Mouse (Mus musculus) ES-Bruce4 (cell line): Measurements from ENCODE around the gene Dynlt1f.
"Not testable (repeated sequence)": the region's sequence is repeated elsewhere in the genome, so short reads cannot be mapped to it uniquely, and the experiment has no call there.

Experiments
- CTCF ChIP-seq: IDR thresholded peaks from one replicate; pipeline ENCODE4 v1.8.1; 2011; ENCODE audit warnings: low read depth, low read length
- EP300 ChIP-seq: IDR thresholded peaks from 2 replicates; pipeline ENCODE4 v1.6.1; 2011; ENCODE audit warnings: low read depth, low read length; ENCODE audit not compliant: insufficient read depth
- POLR2A ChIP-seq: IDR thresholded peaks from one replicate; pipeline ENCODE4 v1.8.1; 2011; ENCODE audit warnings: low read length; ENCODE audit not compliant: insufficient read depth

- TF ChIP-seq CTCF, EP300, POLR2A: not testable (repeated sequence)
Measured at GRCm38 (mm10) chr17:6655567-6656281, at the start of gene Dynlt1f.
